Mouse (Mus musculus) layer of hippocampus, postnatal 14 days (tissue): Measurements from ENCODE around the gene Gbe1. TPM values are rescaled to one million over a fixed set of nuclear protein-coding genes. Genes with fewer than 3 reads are reported as not detected.

ENCODE experiments used
- DNase-seq, 2 experiments: peaks; one replicate each; pipeline ENCODE4 v3.0.0; 2021 to 2022; ENCODE audit warnings: low spot score in 2 of 2, mixed read lengths in 1 of 2
- long read RNA-seq, 2 experiments: library from polyadenylated mRNA; stranded (forward); transcript quantifications; one replicate each; pipeline ENCODE4 v2.0.0; 2021
- total RNA-seq, 2 experiments: library from RNA; stranded (reverse); gene quantifications; 2 replicates each; pipeline ENCODE4 v1.2.3; 2021

Gbe1 gene
- 10 to 100 TPM in 1 of 2 experiments, 1 to 10 TPM in 1; 8.1 to 10.5 TPM for total RNA-seq
- long read RNA-seq, experiment 1, partial matches to known transcripts, result 0 of 11 reads
- long read RNA-seq, experiment 1, other reads (novel, unspliced or antisense), result 11 of 11 reads
- long read RNA-seq, experiment 2, partial matches to known transcripts, result 1 of 17 reads
- long read RNA-seq, experiment 2, other reads (novel, unspliced or antisense), result 16 of 17 reads

GRCm38 (mm10) chr16:70313886-70314577 lies at the start of gene Gbe1:
TSS of gene Gbe1 (plus strand) at chr16:70313949.
- peak; percentile 79 to 86 for DNase-seq

GRCm38 (mm10) chr16:70310691-70311090 lies 3.1 kb upstream of the Gbe1 start:
- DNase-seq, result no peak

- peak in 1 of 2 experiments; percentile 4 for DNase-seq
Measured at GRCm38 (mm10) chr16:70313496-70313885, 258 bp upstream of the Gbe1 start.

- DNase-seq, result no peak
Measured at GRCm38 (mm10) chr16:70314578-70314930, 805 bp downstream of the Gbe1 start.

GRCm38 (mm10) chr16:70315261-70315660 lies 1.5 kb downstream of the Gbe1 start:
- no peak for DNase-seq

GRCm38 (mm10) chr16:70315862-70316390 lies 2.2 kb downstream of the Gbe1 start:
- no peak for DNase-seq

- DNase-seq, result no peak
Measured at GRCm38 (mm10) chr16:70319388-70319787, 5.6 kb downstream of the Gbe1 start.

GRCm38 (mm10) chr16:70320612-70321280 lies 7.0 kb downstream of the Gbe1 start:
- DNase-seq, result no peak

- no peak for DNase-seq
Measured at GRCm38 (mm10) chr16:70326339-70326948, 12.7 kb downstream of the Gbe1 start.

- DNase-seq, result no peak
Measured at GRCm38 (mm10) chr16:70328566-70328965, 14.8 kb downstream of the Gbe1 start.

GRCm38 (mm10) chr16:70329036-70329435 lies 15.3 kb downstream of the Gbe1 start:
- DNase-seq, result no peak

GRCm38 (mm10) chr16:70329471-70329870 lies 15.7 kb downstream of the Gbe1 start:
- DNase-seq, result no peak

GRCm38 (mm10) chr16:70330007-70330406 lies 16.3 kb downstream of the Gbe1 start:
- DNase-seq, result no peak

GRCm38 (mm10) chr16:70330626-70331275 lies 17.0 kb downstream of the Gbe1 start:
- no peak for DNase-seq

GRCm38 (mm10) chr16:70334812-70335211 lies 21.1 kb downstream of the Gbe1 start:
- no peak for DNase-seq

GRCm38 (mm10) chr16:70335472-70335871 lies 21.7 kb downstream of the Gbe1 start:
- DNase-seq, result no peak

GRCm38 (mm10) chr16:70337661-70338060 lies 23.9 kb downstream of the Gbe1 start:
- DNase-seq, result no peak

GRCm38 (mm10) chr16:70344496-70344895 lies 30.7 kb downstream of the Gbe1 start:
- no peak for DNase-seq

- no peak for DNase-seq
Measured at GRCm38 (mm10) chr16:70345607-70346006, 31.9 kb downstream of the Gbe1 start.

- DNase-seq, result no peak
Measured at GRCm38 (mm10) chr16:70350011-70350410, 36.3 kb downstream of the Gbe1 start.

GRCm38 (mm10) chr16:70351641-70352280 lies 38.0 kb downstream of the Gbe1 start:
- DNase-seq, result no peak
